Mouse (Mus musculus) cerebellum, adult 11 months (tissue): ENCODE data around the gene Tmem232.
A peak's percentile ranks its signal among the peaks of the same experiment; 100 is the strongest.
"Not testable (repeated sequence)": the region's sequence is repeated elsewhere in the genome, so short reads cannot be mapped to it uniquely, and the experiment has no call there.

Source experiments
- DNase-seq: peaks from one replicate; pipeline ENCODE4 v3.0.0; 2022

Tmem232 gene

DNA sequence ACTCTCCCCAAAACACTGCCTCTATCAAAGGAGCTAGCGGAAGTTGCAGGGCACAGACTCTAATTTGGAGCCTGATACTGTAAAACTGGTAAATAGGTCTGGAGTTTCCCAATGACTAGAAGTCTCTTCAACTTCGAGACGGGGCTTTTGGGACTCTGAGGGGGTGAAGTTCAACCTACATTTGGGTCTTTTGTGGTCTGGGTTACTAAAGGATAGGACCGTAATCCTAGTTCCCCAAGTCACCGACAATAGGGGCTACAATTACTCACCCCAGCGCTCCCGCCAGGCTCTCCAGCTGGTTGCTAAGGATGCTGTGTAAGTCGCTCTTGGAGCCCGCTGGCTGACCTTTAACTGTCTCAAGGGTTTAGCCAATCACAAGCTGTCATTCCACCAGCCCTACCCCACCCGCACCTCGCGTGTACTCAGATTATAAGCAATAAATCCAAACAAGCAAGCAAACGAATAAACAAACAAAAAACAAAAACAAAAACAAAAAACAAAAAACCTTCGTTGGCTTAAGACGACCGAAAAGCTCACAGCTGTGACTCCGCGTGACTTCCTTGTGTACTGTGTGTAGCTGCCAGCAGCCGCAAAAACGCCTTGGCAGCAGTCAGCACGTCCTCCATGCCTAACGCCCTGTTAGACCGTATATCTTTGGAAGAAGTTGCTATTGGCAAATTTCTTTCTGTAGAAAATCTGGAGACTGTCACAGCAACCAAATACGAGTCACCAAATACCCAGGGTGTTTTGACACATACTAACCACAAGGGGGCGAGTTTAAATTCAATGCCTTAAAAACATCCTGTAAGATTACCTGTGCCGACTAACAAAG, at the start of gene Tmem232:
TSS of gene Tmem232 (minus strand) at position 342 of the 832 bp plus-strand sequence.
- DNase-seq, result no peak

DNA sequence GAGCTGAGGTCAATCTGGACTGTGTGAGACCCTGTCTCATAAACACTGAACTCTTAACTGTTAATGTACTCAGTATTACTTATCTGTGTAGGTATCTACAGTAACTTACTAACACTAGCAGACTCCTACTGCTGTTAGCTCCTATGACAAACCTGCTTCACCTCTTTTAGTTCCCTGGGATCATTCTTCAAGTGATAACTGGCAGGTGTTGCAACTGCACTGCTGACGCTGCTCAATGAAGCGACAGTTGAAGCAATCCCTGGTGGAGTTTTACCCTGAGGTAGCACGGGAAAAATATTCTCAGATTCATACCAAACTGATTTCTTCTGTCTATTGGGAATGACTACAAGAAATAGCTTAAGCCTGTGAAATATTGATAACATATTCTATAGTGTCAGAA, 46.3 kb upstream of the Tmem232 start:
- no peak for DNase-seq

DNA sequence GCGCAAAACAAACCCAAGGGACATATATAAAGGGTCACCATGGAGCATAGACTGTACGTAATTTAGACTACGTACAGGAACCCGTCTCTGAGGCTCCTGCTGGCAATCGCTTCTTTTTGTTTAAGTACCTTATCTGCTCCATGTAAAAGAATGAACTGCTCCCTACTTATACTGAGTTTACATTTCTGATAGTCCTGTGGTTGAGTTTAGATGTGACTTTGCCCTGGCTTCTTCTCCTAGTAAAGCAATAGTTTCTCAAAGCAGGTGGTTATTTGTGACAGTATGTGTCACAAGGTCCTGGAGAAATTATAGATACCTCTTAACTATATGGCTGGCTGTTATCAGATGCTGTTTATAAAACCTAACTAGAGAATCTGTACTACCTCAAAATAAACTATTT, 40.9 kb upstream of the Tmem232 start:
- DNase-seq, result no peak

DNA sequence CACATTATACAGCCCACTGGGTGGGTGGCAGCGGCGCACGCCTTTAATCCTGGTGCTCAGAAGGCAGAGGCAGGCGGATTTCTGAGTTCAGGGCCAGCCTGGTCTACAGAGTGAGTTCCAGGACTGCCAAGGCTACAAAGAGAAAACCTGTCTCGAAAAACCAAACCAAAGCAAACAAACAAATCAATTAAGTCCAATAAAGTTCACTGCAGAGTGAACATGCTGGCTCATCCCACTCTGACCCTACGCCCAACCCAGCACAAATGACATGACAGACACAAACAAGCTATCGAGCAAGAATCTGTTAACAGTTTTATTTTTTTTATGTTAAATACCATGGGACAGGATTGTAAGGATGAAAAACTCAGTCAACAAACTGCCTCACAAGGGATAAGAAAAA, 39.2 kb upstream of the Tmem232 start:
- no peak for DNase-seq

DNA sequence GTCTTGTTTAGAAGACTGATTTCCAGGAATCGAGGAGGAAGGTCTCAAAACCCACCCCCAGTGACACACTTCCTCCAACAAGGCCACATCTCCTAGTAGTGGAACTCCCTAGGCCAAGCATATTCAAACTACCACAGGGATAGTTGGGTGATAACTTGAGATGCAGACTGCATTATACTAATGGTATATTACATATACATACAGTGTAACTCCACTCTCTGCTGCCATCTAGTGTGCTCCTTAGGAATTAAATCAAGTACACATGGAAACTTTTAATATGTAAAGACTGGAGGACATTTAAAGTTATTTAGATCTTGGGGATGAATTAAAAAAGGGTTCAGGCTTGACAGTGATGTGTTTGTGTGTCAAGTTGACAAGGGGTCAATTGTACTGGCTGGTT, 34.8 kb upstream of the Tmem232 start:
- no peak for DNase-seq

DNA sequence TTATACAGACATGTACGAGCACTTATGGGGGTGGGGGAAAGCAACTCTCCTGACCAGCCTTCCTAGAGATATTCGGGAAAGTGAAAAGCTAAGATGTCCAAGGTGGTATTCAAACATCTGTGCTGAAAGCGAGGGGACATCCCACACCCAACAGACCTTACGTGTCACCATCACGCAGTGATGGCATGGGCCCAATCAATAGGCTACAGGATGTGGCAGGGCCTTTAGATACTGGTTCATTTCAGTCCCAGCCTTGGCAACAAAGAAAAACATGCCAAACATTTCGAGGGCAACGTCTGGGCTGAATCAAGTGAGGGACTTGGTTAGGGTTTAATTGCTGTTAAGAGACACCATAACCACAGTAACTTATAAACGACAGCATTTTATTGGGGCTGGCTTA, 34.3 kb upstream of the Tmem232 start:
- DNase-seq, result no peak

DNA sequence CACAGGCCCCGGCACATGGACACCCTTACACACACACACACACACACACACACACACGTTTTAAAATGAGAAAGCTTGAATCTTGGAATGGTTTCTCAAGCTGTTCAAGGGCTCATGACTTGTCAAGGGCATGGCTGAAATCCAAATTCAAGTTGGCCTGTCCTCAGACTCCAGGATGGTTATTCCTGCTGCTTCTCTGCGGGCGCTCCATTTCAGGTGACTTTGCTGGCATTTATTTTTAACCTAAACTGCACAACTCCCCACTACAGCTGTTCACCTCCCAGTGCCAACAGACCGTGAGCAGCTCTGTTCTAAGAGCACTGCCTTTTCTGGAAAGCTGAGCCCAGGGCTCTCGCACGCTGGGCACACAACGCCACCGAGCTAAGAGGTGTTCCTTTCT, 31.3 kb upstream of the Tmem232 start:
- no peak for DNase-seq

DNA sequence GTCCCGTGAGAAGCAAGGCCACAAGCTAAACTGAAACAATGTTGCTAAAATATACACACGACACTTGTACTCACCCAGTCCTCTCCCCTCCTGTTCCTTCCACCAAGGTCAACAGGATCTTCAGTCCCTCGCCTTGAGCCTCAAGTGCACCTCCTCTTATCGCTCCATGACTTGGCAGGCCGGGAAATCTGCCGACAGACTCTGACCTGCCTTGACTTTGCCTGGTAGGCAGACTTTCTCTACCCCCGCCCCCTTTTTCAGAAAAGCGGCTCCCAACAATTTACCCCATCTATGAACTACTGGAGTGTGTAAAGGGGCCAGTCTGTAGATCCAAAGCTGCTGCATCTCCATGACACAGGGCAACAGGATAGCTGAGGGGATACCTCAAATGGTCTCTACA, 30.9 kb upstream of the Tmem232 start:
- DNase-seq, result no peak

DNA sequence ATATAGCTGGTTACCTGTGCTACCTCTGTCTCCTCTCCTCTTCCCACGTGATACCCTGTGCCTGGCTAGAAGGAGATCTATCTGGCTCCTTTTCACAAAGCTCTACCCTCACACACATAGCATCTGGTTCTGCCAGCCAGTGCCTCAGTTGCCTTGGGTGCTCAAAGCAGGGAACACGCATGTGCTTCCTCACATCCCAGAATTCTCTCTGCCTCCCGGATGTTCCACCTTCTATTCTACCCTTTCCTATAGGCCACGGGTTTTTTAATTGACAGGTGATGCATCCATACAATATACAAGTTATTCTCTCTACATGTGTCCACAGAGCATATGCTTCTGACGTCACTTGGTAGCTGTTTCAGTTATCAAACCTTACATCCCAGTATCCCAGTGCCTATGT, 23.6 kb upstream of the Tmem232 start:
- DNase-seq, result no peak

DNA sequence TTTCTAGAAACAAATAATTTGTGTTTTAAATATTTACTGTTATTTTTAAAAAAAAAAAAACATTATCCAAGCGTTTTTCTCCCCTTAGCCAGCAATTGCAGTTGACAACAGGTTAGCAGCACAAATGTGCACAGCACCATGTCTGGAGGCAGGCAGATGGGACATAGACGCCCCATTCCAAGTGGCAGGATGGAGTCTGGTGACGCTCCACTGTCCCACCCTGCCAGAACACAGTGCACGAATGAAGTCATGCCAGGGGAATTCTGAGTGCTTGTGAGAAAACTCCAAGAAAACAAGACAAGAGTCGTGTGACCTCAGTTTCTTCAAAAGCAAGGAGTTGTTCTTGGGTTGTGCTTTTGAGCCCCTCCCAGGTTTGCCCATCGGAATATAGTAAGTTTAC, 22.8 kb upstream of the Tmem232 start:
- DNase-seq, result no peak

DNA sequence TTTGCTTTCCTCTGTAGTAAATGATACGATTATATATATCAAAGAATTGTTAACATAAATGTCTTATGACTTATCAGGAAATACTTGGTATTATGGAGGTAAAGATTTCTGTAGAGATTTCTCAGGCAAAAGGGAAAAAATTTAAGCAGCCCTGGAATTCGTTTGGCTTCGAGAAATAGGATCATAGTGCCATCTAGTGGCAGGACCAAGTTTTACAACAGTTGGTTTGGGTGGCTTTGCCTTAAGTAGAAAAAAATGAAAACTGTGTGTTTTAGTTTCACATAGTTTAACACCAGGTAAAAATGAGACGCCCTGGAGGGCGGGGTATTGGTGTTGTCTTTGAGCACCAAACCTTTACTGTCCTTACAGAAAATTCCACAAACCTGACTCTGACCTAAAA, 22.2 kb upstream of the Tmem232 start:
- peak; percentile 36 for DNase-seq

DNA sequence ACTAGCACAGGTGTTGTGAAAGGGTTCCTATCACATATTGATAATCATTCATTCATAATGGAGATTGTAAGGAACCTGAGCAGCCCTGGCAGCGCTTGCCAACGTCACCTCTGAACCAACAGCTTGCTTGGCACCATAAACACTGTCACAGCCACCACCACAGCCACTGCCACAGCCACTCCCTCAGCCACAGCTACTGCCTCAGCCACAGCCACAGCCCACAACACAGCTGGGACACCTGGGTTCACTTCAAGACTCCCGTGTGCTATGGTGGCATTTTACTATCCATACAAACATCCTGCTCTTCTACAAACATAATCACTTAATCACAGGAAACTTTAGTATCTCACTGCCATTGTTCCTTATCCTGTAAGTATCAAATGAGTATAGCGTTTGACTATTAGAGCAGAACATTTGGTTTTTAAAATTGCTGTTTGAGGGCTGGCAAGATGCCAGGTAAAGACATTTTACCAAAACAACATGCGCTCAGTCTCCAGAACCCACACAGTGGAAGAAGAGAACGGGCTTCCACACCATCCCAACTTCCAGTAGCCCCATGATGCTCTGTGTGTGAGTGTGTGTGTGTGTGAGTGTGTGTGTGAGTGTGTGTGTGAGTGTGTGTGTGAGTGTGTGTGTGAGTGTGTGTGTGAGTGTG, 20.9 kb upstream of the Tmem232 start:
- DNase-seq, result no peak

DNA sequence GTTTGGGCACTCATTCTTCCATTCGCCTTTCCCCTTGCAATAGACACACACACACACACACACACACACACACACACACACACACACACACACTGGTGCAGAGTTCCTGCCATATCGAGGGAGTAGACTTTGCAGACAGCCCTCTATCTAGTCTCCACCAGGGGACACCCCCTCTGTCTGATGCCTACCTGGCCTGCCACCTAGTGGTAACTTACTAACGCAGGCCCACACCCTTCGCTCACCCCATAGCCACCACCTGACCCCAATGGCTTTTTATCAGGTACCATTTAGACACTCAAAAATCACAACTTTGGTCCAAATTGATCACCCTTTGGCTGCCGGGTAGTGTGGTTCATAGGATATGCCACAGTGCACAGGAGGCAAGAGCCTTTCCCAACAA, 18.7 kb upstream of the Tmem232 start:
- no peak for DNase-seq

DNA sequence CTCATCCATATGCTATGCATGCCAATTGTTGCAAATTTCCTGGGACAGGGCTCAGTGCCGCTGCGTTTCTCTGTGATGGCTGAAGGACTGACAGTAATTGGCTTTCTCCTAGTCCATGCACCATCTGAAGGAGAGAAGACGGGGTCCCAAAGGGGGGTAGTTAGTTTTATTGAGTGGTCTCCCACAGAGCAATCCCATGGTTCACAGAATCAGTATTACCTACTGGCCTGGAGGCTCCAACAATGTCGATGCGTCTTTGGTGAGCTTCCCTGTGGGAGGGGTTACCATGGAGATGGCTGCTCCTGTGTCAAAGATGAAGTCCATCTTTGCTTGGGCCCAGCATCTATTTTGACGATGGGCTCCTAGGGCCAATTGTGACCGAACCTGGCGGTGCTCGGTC, 18.2 kb upstream of the Tmem232 start:
- no peak for DNase-seq

DNA sequence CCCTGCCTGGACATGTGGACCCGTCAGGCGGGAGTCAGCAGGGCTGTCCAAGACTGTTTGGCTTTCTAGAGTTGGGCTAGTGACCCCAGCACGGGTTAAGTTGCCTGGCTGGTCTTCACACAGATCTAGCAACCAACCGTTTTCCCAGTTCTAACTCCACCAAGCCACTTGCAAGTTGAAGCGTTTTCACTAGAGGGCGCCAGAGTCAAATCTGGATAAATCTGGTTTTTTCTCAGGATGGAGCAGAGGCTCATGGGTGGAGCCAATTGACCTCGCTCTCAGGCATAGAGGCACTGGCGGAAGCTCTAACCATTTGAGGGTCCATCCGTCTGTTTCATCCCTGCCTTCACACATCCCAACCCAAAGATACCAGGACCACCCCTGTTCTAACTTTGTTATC, 17.6 kb upstream of the Tmem232 start:
- peak; percentile 54 for DNase-seq

DNA sequence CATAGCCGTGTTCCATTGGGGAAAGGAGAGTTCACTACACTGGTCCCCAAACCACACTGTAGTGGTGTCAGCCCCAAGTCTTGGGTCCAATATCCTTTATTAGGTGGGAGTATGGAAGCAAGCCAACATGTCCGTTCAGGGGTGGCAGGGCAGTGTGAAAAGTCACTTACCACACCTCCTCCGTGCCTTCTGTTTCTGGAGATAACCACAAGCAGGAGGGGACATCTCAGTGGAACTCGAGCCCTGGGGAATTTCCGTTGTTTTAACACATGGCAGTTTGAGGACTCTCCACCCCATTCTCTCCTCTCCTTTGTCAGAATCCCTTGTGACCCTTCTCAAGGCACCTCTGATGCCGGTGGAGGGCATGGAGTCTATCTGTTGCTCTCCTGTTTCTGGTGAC, 16.6 kb upstream of the Tmem232 start:
- no peak for DNase-seq

DNA sequence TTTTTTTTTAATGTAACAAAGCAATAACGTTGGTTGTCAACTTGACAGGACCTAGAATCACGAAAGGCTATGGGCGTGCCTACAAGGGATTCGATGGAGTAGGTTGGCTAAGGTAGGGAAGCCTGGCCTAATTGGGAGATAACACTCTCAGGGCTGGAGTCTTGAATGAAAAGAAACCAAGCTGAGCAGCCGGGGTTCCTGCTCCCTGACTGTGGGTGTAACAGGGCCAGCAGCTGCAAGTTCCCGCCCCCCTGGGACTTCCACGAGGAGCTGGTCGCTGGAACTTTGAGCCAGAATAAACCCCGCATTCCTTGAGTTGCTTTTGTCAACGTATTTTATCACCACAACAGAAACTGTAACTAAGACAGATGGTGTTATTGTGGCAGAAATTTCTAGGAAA, 16.2 kb upstream of the Tmem232 start:
- no peak for DNase-seq

DNA sequence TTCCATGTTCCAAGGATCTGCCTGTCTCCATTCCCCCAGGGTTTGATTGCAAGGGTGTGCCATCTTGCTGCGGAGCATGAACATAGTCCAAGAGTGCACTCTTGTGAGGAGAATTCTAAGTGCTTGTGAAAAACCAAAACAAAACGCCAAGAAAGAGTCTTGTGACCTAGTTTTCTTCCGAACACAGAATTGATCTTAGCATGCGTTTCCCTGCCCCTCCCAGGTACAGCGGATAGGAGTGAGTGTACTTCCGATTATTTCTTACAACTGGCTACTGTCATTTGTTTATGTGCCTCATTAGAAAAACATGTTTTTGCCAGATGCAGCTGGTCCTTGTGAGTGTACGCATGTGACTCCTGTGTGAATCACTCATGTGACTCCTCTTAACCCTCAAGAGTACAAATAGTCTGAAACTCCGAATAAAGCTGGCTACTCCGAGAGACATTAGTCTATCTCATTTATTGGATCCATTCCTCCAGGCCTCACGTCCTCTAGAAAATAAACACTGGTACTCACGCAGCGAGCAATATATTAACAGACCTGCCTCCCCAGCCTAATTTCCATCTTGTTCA, 11.9 kb upstream of the Tmem232 start:
- no peak for DNase-seq

DNA sequence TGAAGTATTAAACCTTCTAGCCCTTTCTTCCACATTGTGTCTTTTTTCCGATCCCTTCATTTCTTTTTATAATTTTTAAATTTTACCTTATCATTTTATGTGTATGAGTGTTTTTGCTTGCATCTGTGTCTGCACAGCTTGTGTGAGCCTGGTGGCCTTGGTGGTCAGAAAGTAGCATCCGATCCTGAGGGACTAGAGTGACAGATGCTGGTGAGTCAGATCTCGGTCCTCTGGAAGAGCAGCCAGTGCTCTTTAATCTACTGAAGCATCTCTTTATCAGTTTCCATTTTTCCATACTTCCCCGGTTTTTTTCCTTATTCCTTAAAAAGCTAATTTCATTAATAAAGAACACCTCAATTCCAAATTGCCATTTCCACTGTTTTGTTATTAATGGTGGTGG, 9.8 kb upstream of the Tmem232 start:
- DNase-seq, result no peak

DNA sequence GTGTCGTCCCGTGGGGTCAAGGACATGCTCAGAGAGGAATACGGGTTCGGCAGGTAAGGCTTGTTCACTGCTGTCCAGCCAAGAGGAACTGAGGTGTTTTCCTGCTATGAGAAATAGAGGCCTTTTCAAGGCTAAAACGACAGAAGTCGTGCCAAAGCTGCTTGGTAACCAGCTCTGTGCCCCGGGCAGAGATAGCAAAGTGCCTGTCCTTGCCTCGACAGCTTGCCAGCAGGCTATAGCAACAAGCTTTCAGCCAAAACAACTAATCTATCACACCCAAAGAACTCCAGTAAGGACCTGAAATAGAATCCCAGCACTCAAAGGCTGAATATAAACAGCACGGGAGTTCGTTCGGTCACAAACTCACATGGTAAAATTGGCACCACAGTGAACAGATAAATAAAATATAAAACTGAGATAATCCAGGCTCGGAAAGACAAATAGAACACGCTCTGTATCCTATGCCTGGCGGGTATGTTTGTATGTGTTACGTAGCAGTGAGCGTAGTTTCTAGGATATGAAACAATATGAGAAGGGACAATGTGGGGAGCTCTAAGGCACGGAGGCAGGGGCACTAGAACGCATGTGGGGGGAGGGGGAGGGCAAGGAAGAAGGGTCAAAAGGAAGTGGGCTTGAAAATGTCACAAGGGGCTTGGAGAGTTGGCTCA, 8.2 kb upstream of the Tmem232 start:
- no peak for DNase-seq

DNA sequence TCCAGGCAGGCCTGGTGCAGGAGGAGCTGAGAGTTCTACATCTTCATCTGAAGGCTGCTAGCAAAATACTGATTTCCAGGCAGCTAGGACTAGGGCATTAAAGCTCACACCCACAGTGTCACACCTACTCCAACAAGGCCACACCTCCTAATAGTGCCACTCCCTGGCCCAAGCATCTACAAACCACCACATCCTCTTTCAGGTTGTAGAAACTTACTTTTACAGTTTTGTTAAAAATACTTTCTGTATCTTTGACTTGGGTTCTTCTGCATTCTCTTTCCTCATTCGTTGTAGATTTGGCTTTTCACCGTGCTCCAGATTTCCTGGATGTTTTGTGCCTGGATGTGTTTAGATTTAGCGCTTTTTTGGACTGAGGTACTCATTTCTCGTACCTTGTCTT, 5.6 kb upstream of the Tmem232 start:
- not testable (repeated sequence) for DNase-seq

DNA sequence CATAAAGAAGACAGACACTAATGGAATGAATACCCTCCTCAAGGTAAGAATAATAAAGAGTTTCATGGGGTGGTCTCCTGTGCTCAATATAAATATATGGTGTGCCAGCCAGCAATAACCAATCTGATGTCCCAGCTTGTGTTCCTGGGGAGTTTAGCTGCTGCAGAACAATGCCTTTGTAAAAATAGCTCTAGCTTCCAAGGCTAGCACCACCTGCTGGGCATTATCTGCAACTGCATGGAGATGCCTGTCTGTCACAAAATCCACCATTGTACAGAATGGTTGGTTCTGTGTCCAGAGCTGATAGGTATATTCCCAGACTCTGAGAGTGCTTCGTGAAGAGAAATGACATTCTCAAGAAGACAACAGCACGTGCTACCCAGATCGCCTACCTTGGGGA, 4.4 kb downstream of the Tmem232 start:
- DNase-seq, result peak; percentile 14

DNA sequence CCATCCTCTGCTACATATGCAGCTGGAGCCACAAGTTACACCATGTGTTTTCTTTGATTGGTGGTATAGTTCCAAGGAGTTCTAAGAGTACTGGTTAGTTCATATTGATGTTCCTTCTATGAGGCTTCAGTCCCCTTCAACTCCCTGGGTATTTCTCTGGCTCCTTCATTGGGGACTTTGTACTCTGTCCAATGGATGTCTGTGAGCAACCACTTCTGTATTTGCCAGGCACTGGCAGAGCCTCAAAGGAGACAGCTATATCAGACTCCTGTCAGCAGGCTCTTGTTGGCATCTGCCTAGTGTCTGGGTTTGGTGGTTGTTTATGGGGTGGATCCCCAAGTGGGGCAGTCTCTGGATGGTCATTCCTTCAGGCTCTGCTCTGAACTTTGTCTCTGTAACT, 8.2 kb downstream of the Tmem232 start:
- DNase-seq, result not testable (repeated sequence)

DNA sequence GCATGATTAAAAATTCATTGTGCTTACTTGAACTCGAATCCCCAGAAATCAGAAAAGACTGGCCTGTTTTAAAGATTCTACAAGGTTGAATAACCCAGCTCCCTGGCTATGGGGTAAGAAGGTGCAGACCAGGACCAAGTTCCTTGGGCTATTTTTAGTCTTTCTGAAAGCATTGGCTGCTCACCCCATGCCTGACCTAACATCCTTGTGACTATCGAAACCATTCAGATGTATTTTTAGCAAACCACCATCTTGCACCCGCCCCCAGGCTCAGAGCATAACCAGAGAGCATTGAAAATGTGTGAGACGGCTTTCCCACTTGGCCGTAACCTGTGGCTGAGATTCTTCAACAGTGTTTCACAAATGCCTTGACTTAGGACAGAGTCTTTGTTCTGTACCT, 13.1 kb downstream of the Tmem232 start:
- DNase-seq, result no peak
